Mouse (Mus musculus): ENCODE measurements around the gene Mbd4.

GRCm38 (mm10) chr6:115811606-115812005 lies 41.6 kb downstream of the Mbd4 start:
- no peak for TF ChIP-seq CTCF (IDR thresholded peaks at IDR 0.05 in 2 of 3, conservative IDR thresholded peaks at IDR 0.05 in 1 of 3; ENCODE audit: control insufficient read depth in 1 of 3, insufficient read depth in 1 of 3, low read depth in 2 of 3, low read length in 3 of 3, poor library complexity in 1 of 3, severe bottlenecking in 1 of 3)
- no peak for TF ChIP-seq POLR2A (IDR thresholded peaks at IDR 0.05; ENCODE audit: control insufficient read depth in 1 of 2, insufficient read depth in 1 of 2, low read depth in 1 of 2, low read length in 2 of 2, poor library complexity in 1 of 2)
- TF ChIP-seq ZNF384 (IDR thresholded peaks at IDR 0.05; ENCODE audit: low read depth, low read length) = no peak
- no peak for TF ChIP-seq USF1 (IDR thresholded peaks at IDR 0.05; ENCODE audit: low read depth, low read length)
- TF ChIP-seq BHLHE40 (IDR thresholded peaks at IDR 0.05; ENCODE audit: borderline replicate concordance, low read depth, low read length) = no peak
- TF ChIP-seq MAX (IDR thresholded peaks at IDR 0.05; ENCODE audit: low read length) = no peak
- TF ChIP-seq MAFK (IDR thresholded peaks at IDR 0.05; ENCODE audit: borderline replicate concordance, low read depth, low read length) = no peak
- no peak for TF ChIP-seq EP300 (IDR thresholded peaks at IDR 0.05; ENCODE audit: low read depth in 1 of 2, low read length in 2 of 2)
